Mouse (Mus musculus): ENCODE data around the gene Nop16. TPM values are rescaled to one million over a fixed set of nuclear protein-coding genes. Genes with fewer than 3 reads are reported as not detected.
A peak's percentile ranks its signal among the peaks of the same experiment; 100 is the strongest.

Nop16 gene
- polyA plus RNA-seq, 1 experiment from 2014 or later: 85.9 TPM

DNA sequence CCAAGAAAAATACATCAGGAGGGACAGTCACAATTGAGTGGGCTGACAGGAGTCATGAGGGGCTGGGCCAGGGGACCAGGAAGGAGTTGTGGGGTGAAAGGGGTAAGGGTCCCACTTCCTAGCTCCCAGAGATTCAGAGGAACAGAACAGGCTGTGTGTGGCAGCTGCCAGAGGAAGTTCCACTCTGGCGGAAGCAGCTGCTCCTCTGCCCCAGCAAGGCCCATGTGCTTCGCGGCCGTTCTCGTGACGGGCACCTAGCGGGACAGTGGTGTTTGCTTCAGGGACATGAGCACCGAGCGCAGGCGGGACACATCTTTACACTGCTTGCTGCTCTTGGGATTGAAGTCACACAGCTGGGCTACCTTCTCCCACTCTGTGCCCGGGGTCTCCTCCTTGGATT is 3.7 kb upstream of the Nop16 start:
- Histone ChIP-seq H3K9me3 (no peaks in the 10 kb centered on the region), H3K27me3 (replicated peaks) (no peaks in the 10 kb centered on the region), H3K4me2 (no peak overlapping the region), H3K27ac (no peak overlapping the region), H3K36me3 (no peaks in the 10 kb centered on the region; the same call in 1 of the 2 replicates), H3K4me3 (replicated peaks) (no peak overlapping the region), H3K4me1 (0 out of 2 replicates have a peak, but pooled peaks cover 2% of the 10 kb centered on the region), H3K9ac (no peak overlapping the region)
- 85% methylated on average over 11 of the region's 11 CpGs for WGBS
- no peak for ATAC-seq (ENCODE audit: insufficient read depth, low FRiP score, low read depth)

DNA sequence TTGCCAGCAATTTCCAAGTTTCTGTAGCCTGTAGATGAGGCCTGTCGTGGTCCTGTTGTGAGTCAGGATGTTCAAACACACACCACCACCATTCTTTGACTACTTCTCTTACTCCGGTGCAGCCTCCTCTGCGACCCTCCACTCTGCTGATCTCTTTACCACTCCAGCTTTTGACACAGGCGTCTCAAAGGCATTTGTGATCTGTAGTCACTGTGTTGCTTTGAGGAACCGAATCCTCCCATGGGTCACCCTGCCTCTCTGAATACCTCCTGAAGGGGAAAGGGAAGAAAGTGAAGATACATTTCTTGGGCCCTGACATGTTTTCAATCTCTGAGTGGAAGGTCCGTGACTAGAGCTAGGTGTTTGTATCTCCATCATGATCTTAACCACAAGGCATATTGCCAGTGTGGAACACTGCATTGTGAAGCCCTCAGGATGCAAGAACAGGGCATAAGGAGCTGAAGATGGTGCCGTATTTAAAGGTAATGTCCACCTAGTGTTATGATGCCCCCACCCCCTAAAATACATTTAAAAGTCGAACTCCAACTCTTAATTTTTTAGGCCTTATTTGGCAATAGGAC is 2.0 kb upstream of the Nop16 start:
- 86% methylated on average over 8 of the region's 8 CpGs for whole genome bisulfite sequencing
- peaks cover 2% of the 10 kb centered on the region for H3K36me3 ChIP-seq
- no peaks in the 10 kb centered on the region for H3K27me3 ChIP-seq (replicated peaks)
- H3K9me3 ChIP-seq: no peaks in the 10 kb centered on the region
- H3K27ac ChIP-seq: no peak overlapping the region
- H3K4me1 ChIP-seq: 0 out of 2 replicates have a peak, but pooled peaks cover 6% of the 10 kb centered on the region
- no peak overlapping the region for H3K4me2 ChIP-seq
- H3K9ac ChIP-seq: no peak overlapping the region
- ATAC-seq (ENCODE audit: insufficient read depth, low FRiP score, low read depth): no peak
- no peak overlapping the region for H3K4me3 ChIP-seq (replicated peaks)

DNA sequence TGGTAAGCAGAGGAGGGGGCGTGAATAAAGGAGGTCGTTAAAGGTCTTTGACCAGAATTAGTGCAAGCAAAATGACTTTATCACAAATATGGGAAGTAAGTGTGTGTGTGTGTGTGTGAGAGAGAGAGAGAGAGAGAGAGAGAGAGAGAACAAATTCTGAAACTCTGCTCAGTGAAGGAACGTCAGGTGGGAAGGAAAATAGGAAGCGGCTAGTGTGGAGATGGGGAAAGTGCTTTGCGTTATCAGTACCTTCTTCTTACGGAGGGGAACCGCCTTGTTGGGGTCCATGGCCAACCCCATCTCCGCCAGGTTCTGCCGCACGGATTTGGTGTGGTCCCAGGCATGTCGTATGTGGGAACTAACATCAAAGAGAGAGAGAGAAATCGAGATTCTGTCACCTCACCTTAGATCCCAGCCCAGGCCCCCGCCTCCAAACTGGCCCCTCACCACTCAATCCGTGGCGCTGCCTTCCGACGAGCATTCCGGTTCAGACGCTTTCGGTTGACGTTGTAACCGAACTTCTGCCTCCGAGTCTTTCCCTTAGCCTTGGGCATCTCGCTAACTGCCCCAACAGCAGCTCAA is 385 bp downstream of the Nop16 start:
- Histone ChIP-seq H3K9ac (peak overlapping the region; percentile 57), H3K9me3 (no peaks in the 10 kb centered on the region), H3K4me1 (0 out of 2 replicates have a peak, but pooled peaks cover 6% of the 10 kb centered on the region), H3K36me3 (peaks cover 13% of the 10 kb centered on the region), H3K4me2 (peak overlapping the region; percentile 72), H3K27ac (peak overlapping the region; percentile 41; the same call in 1 of the 2 replicates), H3K4me3 (replicated peaks) (peak overlapping the region; percentile 87), H3K27me3 (replicated peaks) (no peaks in the 10 kb centered on the region)
- under 1% methylated on average over 24 of the region's 24 CpGs for WGBS
- ATAC-seq (ENCODE audit: insufficient read depth, low FRiP score, low read depth): peak; percentile 25; the same call in 1 of the 2 replicates

DNA sequence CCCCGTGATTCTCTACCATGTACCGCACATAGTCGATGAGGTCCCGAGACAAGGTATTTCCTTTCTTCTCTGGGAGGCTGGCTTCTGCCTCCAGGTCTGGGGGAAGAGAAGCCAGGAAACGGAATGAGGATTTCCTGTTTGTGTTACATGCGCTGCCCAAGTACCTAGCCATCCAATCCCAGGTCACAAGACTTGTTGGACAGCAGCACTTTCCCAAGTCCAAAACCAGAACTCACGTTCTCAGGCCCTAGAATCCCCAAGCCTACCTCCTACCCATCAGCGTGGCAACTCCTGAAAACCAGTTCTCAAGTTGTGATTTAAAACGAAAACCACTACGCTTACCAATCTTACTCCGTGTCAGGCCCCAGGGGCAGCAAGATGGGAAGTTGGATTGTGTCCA is 4.1 kb downstream of the Nop16 start:
- Histone ChIP-seq H3K9ac (no peak overlapping the region), H3K36me3 (peaks cover 36% of the 10 kb centered on the region), H3K9me3 (no peaks in the 10 kb centered on the region), H3K4me3 (replicated peaks) (no peak overlapping the region), H3K4me2 (no peak overlapping the region), H3K4me1 (peaks cover 6% of the 10 kb centered on the region; the same call in 1 of the 2 replicates), H3K27me3 (replicated peaks) (no peaks in the 10 kb centered on the region), H3K27ac (no peak overlapping the region)
- no peak for ATAC-seq (ENCODE audit: insufficient read depth, low FRiP score, low read depth)
- 92% methylated on average over 11 of the region's 11 CpGs for WGBS

DNA sequence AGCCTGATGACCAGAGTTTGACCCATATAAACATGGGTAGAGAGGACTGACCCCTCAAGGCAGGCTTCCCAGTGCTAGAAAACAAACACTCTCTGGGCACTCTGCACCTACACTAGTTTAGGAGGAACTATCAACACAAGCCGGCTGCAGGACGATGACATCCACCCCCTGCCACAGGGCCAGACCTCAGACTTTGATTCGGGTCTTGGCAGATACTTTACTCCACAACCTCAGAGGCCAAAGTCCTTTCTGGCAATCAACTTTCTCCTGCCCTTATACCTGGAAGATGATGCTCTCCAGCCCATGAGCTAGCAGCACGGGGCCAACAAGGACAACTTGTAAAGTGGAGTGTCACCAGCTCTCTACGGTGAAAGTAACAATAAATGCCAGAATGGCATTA is 7.0 kb downstream of the Nop16 start:
- ATAC-seq (ENCODE audit: insufficient read depth, low FRiP score, low read depth): no peak
- Histone ChIP-seq H3K9me3 (no peaks in the 10 kb centered on the region), H3K9ac (no peak overlapping the region), H3K27me3 (replicated peaks) (no peaks in the 10 kb centered on the region), H3K4me2 (no peak overlapping the region), H3K4me1 (no peaks in the 10 kb centered on the region; the same call in 1 of the 2 replicates), H3K27ac (no peak overlapping the region), H3K4me3 (replicated peaks) (no peak overlapping the region), H3K36me3 (peaks cover 47% of the 10 kb centered on the region)
- 79% methylated on average over 5 of the region's 5 CpGs for WGBS

DNA sequence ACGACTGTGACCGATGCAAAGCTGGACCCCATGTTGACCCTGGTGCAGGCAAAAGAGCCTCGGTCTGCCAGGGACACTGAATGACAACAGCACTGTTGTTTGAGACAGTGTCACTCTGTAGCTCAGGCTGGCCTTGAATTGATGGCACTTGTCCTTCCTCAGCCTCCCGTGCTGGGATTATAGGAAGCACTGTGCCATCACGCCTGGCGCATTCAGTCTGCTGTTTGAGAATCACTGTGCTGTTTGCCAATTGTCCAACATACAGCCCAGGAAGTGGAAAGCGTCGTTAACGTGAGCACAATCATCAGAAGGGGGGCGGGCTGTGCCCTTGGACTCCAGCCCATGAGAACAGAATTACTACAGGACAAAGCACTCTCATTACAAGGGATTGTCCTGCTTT is 7.8 kb downstream of the Nop16 start:
- Histone ChIP-seq H3K4me3 (replicated peaks) (no peak overlapping the region), H3K36me3 (peaks cover 48% of the 10 kb centered on the region), H3K4me2 (no peak overlapping the region), H3K27me3 (replicated peaks) (no peaks in the 10 kb centered on the region), H3K4me1 (peaks cover 3% of the 10 kb centered on the region; the same call in 1 of the 2 replicates), H3K9ac (no peak overlapping the region), H3K27ac (no peak overlapping the region), H3K9me3 (no peaks in the 10 kb centered on the region)
- WGBS: 82% methylated on average over 10 of the region's 10 CpGs
- ATAC-seq (ENCODE audit: insufficient read depth, low FRiP score, low read depth): no peak

DNA sequence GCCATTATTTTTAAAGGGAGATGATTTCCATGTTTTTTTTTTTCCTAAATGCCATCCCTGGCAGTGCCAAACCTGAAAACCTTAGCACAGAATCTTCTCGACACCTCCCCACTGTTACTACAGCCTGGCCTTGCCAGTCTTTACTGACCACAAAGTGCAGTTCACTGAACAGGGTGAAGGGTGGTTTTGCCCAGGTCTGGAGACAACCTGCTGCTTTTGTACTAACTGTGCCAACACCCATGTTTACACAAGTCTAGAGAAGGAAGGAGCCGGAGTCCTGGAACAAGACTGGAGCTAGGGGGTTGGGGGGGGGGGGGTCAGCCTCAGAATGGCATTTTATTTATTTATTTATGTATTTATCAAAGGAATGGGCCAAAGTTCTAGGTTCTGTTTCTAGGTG is 8.5 kb downstream of the Nop16 start:
- H3K4me3 ChIP-seq (replicated peaks): no peak overlapping the region
- no peaks in the 10 kb centered on the region for H3K27me3 ChIP-seq (replicated peaks)
- H3K9me3 ChIP-seq: no peaks in the 10 kb centered on the region
- no peak overlapping the region for H3K9ac ChIP-seq
- 68% methylated on average over 2 of the region's 2 CpGs for WGBS
- peaks cover 48% of the 10 kb centered on the region for H3K36me3 ChIP-seq
- 0 out of 2 replicates have a peak overlapping the region, but pooled peaks have one; percentile 6 for H3K27ac ChIP-seq
- H3K4me2 ChIP-seq: no peak overlapping the region
- ATAC-seq (ENCODE audit: insufficient read depth, low FRiP score, low read depth): no peak
- peaks cover 10% of the 10 kb centered on the region; the same call in 1 of the 2 replicates for H3K4me1 ChIP-seq

DNA sequence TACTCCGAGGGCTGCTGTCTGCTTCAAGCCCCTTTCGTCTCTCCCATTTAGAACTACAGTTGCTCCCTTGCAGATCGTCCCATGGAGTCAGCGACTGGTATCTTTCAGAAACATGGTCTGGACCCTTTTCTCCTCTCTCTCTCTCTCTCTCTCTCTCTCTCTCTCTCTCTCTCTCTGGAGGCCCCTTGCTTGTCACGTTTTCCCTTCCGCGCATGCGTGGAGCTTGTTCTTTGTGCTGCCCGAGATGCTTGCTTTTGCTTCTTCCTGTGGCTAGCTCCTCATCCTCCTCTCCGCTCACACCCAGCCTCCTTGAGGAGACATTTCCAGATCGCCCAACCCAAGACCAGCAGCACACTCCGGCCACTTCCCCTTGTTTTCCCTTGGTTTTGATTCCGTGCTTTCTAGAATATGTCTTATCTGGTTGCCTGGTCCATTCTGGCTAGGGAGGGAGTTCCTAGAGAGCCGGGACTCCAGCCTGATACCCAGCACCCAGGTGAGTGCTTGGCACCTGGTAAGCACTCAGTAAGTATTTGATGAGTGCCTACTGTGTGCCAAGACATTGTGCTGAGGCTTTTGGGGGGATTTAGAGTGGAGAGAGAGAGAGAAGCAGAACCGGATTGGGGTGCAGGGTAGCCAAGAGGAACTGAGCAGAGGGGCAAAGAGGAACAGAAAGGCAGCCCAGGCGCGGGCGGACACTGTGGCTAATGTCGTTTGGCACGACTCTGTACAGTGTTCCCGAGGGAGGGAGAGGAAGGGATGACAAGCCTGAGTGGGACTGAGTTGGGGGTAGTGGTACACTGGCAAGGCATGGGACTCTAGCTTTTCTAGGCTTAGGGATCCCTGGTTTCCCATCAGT is 12.0 kb downstream of the Nop16 start:
- no peak for ATAC-seq (ENCODE audit: insufficient read depth, low FRiP score, low read depth)
- Histone ChIP-seq H3K4me3 (replicated peaks) (no peak overlapping the region), H3K9ac (no peak overlapping the region), H3K27ac (no peak overlapping the region), H3K36me3 (peaks cover 23% of the 10 kb centered on the region), H3K9me3 (no peaks in the 10 kb centered on the region), H3K27me3 (replicated peaks) (no peaks in the 10 kb centered on the region), H3K4me1 (peaks cover 13% of the 10 kb centered on the region; the same call in 1 of the 2 replicates), H3K4me2 (no peak overlapping the region)
- 86% methylated on average over 21 of the region's 21 CpGs for WGBS

DNA sequence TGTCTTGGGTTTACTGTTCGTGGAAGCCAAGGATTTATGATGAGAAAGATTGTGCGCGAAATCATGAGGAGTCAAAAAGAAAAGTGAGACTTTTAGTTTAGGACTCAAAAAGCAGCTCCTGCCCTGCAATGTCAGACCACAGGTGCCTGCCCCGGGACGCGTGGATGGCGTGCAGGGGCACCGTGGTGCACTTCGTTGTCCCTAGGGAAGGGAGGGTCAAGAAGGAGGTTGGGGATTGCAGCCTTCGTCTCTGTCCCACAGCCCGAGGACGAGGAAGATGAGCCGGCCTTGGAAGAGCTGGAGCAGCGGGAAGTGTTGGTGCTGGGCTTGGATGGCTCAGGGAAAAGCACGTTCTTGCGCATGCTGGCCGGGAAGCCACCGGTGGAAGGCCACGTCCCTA is 14.4 kb downstream of the Nop16 start:
- Histone ChIP-seq H3K9me3 (no peaks in the 10 kb centered on the region), H3K4me3 (replicated peaks) (peak overlapping the region; percentile 89), H3K4me2 (peak overlapping the region; percentile 70), H3K27ac (peak overlapping the region; percentile 81), H3K4me1 (peaks cover 13% of the 10 kb centered on the region; the same call in 1 of the 2 replicates), H3K36me3 (peaks cover 14% of the 10 kb centered on the region), H3K27me3 (replicated peaks) (no peaks in the 10 kb centered on the region), H3K9ac (peak overlapping the region; percentile 92)
- no peak for ATAC-seq (ENCODE audit: insufficient read depth, low FRiP score, low read depth)
- 1% methylated on average over 19 of the region's 19 CpGs for WGBS

DNA sequence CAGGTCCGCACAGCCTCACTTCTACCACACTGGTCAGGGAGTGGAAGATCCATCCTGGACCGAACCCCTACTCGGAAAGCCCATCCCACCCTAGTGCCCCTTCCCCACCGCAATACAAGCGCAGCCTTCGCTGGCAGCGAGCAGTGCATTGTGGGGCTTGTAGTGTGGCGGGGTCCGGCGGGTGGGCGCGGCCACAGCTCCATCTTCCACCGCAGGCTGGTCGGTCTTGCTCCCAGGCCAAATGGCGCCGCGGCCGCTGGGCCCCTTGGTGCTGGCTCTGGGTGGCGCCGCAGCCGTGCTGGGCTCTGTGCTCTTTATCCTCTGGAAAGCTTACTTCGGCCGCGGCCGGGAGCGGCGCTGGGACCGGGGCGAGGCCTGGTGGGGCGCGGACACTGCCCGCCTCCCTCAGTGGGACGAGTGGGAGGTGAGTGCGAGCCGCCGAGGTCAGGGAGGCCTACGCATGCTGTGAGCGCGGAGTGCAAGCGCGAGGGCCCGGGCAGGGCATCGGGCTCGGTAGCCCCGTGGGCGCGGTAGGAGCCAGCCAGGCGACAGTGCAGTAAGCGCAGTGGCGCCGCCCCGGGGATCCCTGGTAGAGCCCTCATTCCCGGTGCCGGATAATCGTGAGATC is 14.9 kb downstream of the Nop16 start, which contains the start of gene Arl10:
Gene Arl10 (plus strand): TSS at position 162 of the 628 bp plus-strand sequence.
- under 1% methylated on average over 55 of the region's 55 CpGs for WGBS
- H3K9me3 ChIP-seq: no peaks in the 10 kb centered on the region

DNA sequence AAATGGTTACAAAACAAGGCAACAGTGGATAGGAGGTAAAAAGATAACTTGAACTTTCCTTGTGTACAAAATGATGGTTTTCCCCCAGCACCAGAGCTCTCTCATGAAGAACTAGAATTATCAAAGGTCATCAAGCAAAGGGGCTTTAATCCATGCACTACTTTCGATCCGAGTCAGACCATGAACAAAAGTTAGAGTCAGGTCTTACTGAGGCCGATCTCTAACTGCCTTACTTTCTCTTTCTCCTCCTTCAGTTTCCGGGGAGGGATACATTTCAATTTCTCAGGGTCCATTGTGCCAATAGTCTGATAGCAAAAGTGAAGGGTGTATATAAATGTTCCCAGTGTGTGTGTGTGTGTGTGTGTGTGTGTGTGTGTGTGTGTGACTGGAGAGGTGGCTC is 17.3 kb downstream of the Nop16 start:
- Histone ChIP-seq H3K9me3 (no peaks in the 10 kb centered on the region), H3K4me3 (replicated peaks) (no peak overlapping the region), H3K27ac (no peak overlapping the region), H3K4me1 (peaks cover 13% of the 10 kb centered on the region; the same call in 1 of the 2 replicates), H3K36me3 (no peaks in the 10 kb centered on the region), H3K9ac (no peak overlapping the region), H3K4me2 (no peak overlapping the region), H3K27me3 (replicated peaks) (no peaks in the 10 kb centered on the region)
- no peak for ATAC-seq (ENCODE audit: insufficient read depth, low FRiP score, low read depth)
- WGBS: 81% methylated on average over 4 of the region's 4 CpGs

More for the DNA sequence above, 14.9 kb downstream of the Nop16 start, which contains the start of gene Arl10:
- H3K27ac ChIP-seq: peak within 1 kb of the TSS; percentile 81
- H3K4me1 ChIP-seq: peaks cover 13% of the 10 kb centered on the region; the same call in 1 of the 2 replicates
- H3K36me3 ChIP-seq: peaks cover 12% of the 10 kb centered on the region
- peak within 1 kb of the TSS; percentile 92 for H3K9ac ChIP-seq
- peak within 1 kb of the TSS; percentile 89 for H3K4me3 ChIP-seq (replicated peaks)
- peak; percentile 82 for ATAC-seq (ENCODE audit: insufficient read depth, low FRiP score, low read depth)
- H3K27me3 ChIP-seq (replicated peaks): no peaks in the 10 kb centered on the region
- peak within 1 kb of the TSS; percentile 70 for H3K4me2 ChIP-seq

Data from stomach, embryonic 15.5 days (tissue).